Mouse (Mus musculus): Measurements from ENCODE around the gene Dnaic2. TPM values are rescaled to one million over a fixed set of nuclear protein-coding genes. Genes with fewer than 3 reads are reported as not detected.

The Dnaic2 gene
- polyA plus RNA-seq, 1 experiment = 1.9 TPM

GRCm38 (mm10) chr11:114787611-114788010, 60.4 kb downstream of the Dnaic2 start:
- 85% methylated on average over 3 of the region's 3 CpGs for WGBS
- TF ChIP-seq CTCF (IDR thresholded peaks at IDR 0.05; ENCODE audit: borderline replicate concordance, control insufficient read depth, extremely low read depth, insufficient read depth, low read length, poor library complexity) (no peak), POLR2A (IDR thresholded peaks at IDR 0.05; ENCODE audit: control insufficient read depth, extremely low read depth, insufficient read depth, low read length, poor library complexity) (no peak)
- H3K4me3 ChIP-seq (ENCODE audit: control insufficient read depth, insufficient read depth, low read length) = no peak overlapping the region
- H3K36me3 ChIP-seq (ENCODE audit: control insufficient read depth, insufficient read depth, low read length) = no peaks in the 10 kb centered on the region
- peaks cover 17% of the 10 kb centered on the region; the same call in 1 of the 2 replicates for H3K4me1 ChIP-seq (replicated peaks; ENCODE audit: control insufficient read depth, insufficient read depth, low read length)
- H3K27ac ChIP-seq (ENCODE audit: control insufficient read depth, insufficient read depth, low read length) = no peak overlapping the region
- no peak for DNase-seq
- peaks cover 14% of the 10 kb centered on the region; the same call in 1 of the 2 replicates for H3K27me3 ChIP-seq (ENCODE audit: control insufficient read depth, insufficient read depth, low read length)

- Histone ChIP-seq H3K4me1 (replicated peaks; ENCODE audit: control insufficient read depth, insufficient read depth, low read length) (peaks cover 17% of the 10 kb centered on the region; the same call in 1 of the 2 replicates), H3K27ac (ENCODE audit: control insufficient read depth, insufficient read depth, low read length) (no peak overlapping the region), H3K36me3 (ENCODE audit: control insufficient read depth, insufficient read depth, low read length) (no peaks in the 10 kb centered on the region), H3K4me3 (ENCODE audit: control insufficient read depth, insufficient read depth, low read length) (no peak overlapping the region), H3K27me3 (ENCODE audit: control insufficient read depth, insufficient read depth, low read length) (peaks cover 14% of the 10 kb centered on the region; the same call in 1 of the 2 replicates)
- peak; percentile 74 for DNase-seq
- WGBS = 11% methylated on average over 30 of the region's 30 CpGs
- peak; percentile 97 for TF ChIP-seq CTCF (IDR thresholded peaks at IDR 0.05; ENCODE audit: borderline replicate concordance, control insufficient read depth, extremely low read depth, insufficient read depth, low read length, poor library complexity)
- TF ChIP-seq POLR2A (IDR thresholded peaks at IDR 0.05; ENCODE audit: control insufficient read depth, extremely low read depth, insufficient read depth, low read length, poor library complexity) = no peak
Measured at GRCm38 (mm10) chr11:114789061-114789714, 62.0 kb downstream of the Dnaic2 start.

GRCm38 (mm10) chr11:114789716-114790115, 62.5 kb downstream of the Dnaic2 start:
- WGBS = 85% methylated on average over 9 of the region's 9 CpGs
- H3K27me3 ChIP-seq (ENCODE audit: control insufficient read depth, insufficient read depth, low read length) = peaks cover 14% of the 10 kb centered on the region; the same call in 1 of the 2 replicates
- no peak for TF ChIP-seq POLR2A (IDR thresholded peaks at IDR 0.05; ENCODE audit: control insufficient read depth, extremely low read depth, insufficient read depth, low read length, poor library complexity)
- no peak for TF ChIP-seq CTCF (IDR thresholded peaks at IDR 0.05; ENCODE audit: borderline replicate concordance, control insufficient read depth, extremely low read depth, insufficient read depth, low read length, poor library complexity)

GRCm38 (mm10) chr11:114790171-114790570, 63.0 kb downstream of the Dnaic2 start:
- TF ChIP-seq CTCF (IDR thresholded peaks at IDR 0.05; ENCODE audit: borderline replicate concordance, control insufficient read depth, extremely low read depth, insufficient read depth, low read length, poor library complexity) (no peak), POLR2A (IDR thresholded peaks at IDR 0.05; ENCODE audit: control insufficient read depth, extremely low read depth, insufficient read depth, low read length, poor library complexity) (no peak)
- Histone ChIP-seq H3K4me3 (ENCODE audit: control insufficient read depth, insufficient read depth, low read length) (no peak overlapping the region), H3K36me3 (ENCODE audit: control insufficient read depth, insufficient read depth, low read length) (no peaks in the 10 kb centered on the region), H3K4me1 (replicated peaks; ENCODE audit: control insufficient read depth, insufficient read depth, low read length) (peaks cover 19% of the 10 kb centered on the region), H3K27ac (ENCODE audit: control insufficient read depth, insufficient read depth, low read length) (no peak overlapping the region), H3K27me3 (ENCODE audit: control insufficient read depth, insufficient read depth, low read length) (peaks cover 14% of the 10 kb centered on the region; the same call in 1 of the 2 replicates)
- DNase-seq = no peak
- WGBS = 79% methylated on average over 12 of the region's 12 CpGs

More at GRCm38 (mm10) chr11:114789716-114790115, 62.5 kb downstream of the Dnaic2 start:
- Histone ChIP-seq H3K36me3 (ENCODE audit: control insufficient read depth, insufficient read depth, low read length) (no peaks in the 10 kb centered on the region), H3K27ac (ENCODE audit: control insufficient read depth, insufficient read depth, low read length) (no peak overlapping the region), H3K4me1 (replicated peaks; ENCODE audit: control insufficient read depth, insufficient read depth, low read length) (peaks cover 17% of the 10 kb centered on the region; the same call in 1 of the 2 replicates), H3K4me3 (ENCODE audit: control insufficient read depth, insufficient read depth, low read length) (no peak overlapping the region)
- DNase-seq = no peak

- Histone ChIP-seq H3K27ac (ENCODE audit: control insufficient read depth, insufficient read depth, low read length) (no peak overlapping the region), H3K27me3 (ENCODE audit: control insufficient read depth, insufficient read depth, low read length) (peaks cover 14% of the 10 kb centered on the region; the same call in 1 of the 2 replicates), H3K36me3 (ENCODE audit: control insufficient read depth, insufficient read depth, low read length) (no peaks in the 10 kb centered on the region), H3K4me1 (replicated peaks; ENCODE audit: control insufficient read depth, insufficient read depth, low read length) (peaks cover 22% of the 10 kb centered on the region), H3K4me3 (ENCODE audit: control insufficient read depth, insufficient read depth, low read length) (no peak overlapping the region)
- DNase-seq = no peak
- TF ChIP-seq POLR2A (IDR thresholded peaks at IDR 0.05; ENCODE audit: control insufficient read depth, extremely low read depth, insufficient read depth, low read length, poor library complexity) (no peak), CTCF (IDR thresholded peaks at IDR 0.05; ENCODE audit: borderline replicate concordance, control insufficient read depth, extremely low read depth, insufficient read depth, low read length, poor library complexity) (no peak)
- 34% methylated on average over 4 of the region's 4 CpGs for WGBS
Measured at GRCm38 (mm10) chr11:114790841-114791240, 63.6 kb downstream of the Dnaic2 start.

GRCm38 (mm10) chr11:114791351-114791889, 64.2 kb downstream of the Dnaic2 start:
- H3K4me1 ChIP-seq (replicated peaks; ENCODE audit: control insufficient read depth, insufficient read depth, low read length) = peaks cover 18% of the 10 kb centered on the region
- no peak for DNase-seq
- no peak for TF ChIP-seq POLR2A (IDR thresholded peaks at IDR 0.05; ENCODE audit: control insufficient read depth, extremely low read depth, insufficient read depth, low read length, poor library complexity)
- TF ChIP-seq CTCF (IDR thresholded peaks at IDR 0.05; ENCODE audit: borderline replicate concordance, control insufficient read depth, extremely low read depth, insufficient read depth, low read length, poor library complexity) = no peak
- H3K27me3 ChIP-seq (ENCODE audit: control insufficient read depth, insufficient read depth, low read length) = peaks cover 11% of the 10 kb centered on the region; the same call in 1 of the 2 replicates
- no peak overlapping the region for H3K4me3 ChIP-seq (ENCODE audit: control insufficient read depth, insufficient read depth, low read length)
- no peaks in the 10 kb centered on the region for H3K36me3 ChIP-seq (ENCODE audit: control insufficient read depth, insufficient read depth, low read length)
- 3% methylated on average over 50 of the region's 50 CpGs for WGBS
- no peak overlapping the region for H3K27ac ChIP-seq (ENCODE audit: control insufficient read depth, insufficient read depth, low read length)
